Mouse (Mus musculus): ENCODE data around the gene Cyp27b1.

Cyp27b1 gene

DNA sequence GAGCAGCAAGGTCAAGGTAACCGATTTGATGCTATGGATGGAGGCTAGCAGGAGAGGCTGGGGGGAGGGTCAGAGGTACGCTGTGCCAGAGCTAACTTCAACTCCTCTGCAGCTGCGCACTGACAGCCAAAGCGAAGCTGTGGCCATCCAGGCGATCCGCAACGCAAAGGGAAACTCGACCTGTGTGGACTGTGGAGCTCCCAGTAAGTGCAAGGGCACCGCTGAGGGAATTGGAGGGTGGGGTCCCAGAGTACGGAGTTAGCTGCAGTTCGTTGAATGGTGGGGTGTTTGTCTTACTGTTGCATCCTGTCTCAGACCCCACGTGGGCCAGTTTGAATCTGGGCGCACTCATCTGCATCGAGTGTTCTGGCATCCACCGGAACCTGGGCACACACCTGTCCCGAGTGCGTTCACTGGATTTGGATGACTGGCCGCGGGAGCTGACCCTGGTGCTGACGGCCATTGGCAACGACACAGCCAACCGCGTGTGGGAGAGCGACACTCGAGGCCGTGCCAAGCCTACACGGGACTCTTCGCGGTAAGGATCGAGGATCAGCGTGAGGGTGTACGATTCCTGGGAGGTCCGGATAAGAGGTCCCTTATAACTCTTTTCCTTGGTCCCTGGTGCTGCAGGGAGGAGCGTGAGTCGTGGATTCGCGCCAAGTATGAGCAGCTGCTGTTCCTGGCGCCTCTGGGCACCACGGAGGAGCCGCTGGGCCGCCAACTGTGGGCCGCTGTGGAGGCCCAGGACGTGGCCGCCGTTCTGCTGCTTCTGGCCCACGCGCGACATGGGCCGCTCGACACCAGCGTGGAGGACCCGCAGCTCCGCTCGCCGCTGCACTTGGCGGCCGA lies 42.7 kb downstream of the Cyp27b1 start:
- DNase-seq (ENCODE audit: low spot score): no peak

GRCm38 (mm10) chr10:127091507-127092396 lies 43.7 kb downstream of the Cyp27b1 start:
- no peak for DNase-seq (ENCODE audit: low spot score)

DNA sequence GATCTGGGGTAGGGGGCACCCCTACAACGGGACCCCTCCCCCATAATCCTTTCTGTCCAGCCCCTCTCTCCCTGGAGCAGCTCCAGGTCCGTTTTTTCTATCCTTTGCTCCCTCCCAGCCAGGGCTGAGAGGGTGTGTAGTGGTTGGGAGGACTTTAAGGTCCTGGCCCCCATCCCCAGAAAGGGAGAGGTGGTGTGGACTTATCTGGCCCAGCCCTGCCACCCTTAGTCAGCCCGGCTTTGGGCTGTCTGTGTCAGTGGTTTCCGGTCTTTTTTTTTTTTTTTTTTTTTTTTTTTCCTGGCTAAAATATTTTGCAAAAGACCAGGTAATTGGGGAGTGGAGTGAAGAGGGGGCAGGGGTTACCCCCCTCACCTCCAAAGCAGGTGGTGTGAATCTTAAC lies 44.7 kb downstream of the Cyp27b1 start:
- DNase-seq (ENCODE audit: low spot score): no peak

DNA sequence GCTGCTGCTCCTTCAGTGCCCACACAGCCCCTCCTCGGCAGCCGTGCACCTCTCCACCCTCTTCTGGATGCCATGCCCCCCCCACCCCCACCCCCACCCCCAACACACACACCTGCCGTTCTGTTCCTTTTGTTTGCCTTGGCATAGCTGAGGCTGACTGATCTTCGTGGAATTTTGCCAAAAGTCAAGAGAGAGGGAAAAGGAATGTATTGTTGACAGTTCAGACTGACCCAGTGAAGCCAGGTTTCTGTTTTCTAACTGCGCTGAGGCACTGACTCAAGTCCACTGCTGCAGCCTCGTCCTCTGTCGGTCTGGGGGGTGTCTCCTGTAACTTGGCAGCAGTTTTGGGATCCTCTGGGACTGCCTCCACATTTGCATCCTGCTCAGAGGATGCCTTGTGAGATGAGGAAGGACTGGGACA lies 46.3 kb downstream of the Cyp27b1 start:
- DNase-seq (ENCODE audit: low spot score): no peak

DNA sequence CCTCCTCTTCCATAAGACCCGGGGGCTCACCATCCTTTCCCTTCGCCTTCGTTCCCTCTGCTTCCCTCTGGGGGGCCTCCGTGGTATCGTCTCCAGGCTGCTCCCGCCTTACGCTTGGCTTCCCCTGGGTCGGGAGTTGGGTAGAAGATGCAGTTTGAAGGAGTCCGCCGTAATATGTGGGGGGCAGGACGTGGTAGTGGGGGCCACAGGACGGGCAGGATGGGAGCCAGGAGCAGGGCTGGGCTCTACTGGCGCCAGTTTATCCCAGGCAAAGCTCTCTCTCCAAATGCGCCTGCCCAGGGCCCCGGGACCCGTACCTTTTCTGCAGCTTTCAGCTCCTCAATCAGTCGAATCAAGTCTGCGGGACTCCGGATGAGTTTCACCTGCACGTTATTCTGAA lies 50.5 kb downstream of the Cyp27b1 start:
- no peak for DNase-seq (ENCODE audit: low spot score)

DNA sequence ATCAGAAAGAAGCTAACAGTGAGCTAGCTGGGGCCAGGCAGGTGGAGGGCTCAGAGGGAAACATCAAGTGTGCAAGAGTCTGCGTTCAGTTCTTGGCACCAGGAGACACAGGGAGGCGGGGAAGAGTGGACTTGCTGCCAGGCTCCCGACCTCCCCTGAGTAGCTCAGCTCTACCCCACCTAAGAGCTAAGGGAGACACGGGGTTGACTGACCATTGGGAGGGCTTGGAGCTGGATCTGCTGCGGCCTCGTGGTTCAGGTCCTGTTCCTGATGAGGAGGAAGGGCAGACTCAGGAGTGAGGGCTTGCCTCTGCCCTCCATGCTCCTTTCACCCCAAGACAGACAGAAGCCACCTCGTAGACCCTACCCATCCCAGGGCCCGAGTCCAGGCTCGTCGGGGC lies 51.1 kb downstream of the Cyp27b1 start:
- DNase-seq (ENCODE audit: low spot score): no peak

DNA sequence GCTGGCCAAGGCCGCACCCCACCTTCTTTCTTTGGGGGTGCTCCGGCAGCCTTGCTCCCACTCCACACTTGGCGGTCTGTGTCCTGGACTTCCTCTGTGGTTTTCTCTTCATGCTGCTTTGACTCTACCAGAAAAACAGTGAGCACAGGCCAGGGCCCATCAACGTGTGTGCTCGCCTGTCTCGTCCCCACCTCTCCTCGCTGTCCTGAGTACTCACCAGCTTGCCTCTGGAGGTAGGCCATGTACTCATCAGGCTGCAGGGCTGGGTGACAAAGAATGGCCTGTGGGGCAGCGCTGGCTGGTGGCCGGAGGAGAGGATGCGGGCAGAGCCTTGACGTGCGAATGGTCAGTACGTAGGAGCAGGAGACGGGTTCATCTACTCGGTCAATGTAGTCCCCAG lies 51.8 kb downstream of the Cyp27b1 start:
- no peak for DNase-seq (ENCODE audit: low spot score)

DNA sequence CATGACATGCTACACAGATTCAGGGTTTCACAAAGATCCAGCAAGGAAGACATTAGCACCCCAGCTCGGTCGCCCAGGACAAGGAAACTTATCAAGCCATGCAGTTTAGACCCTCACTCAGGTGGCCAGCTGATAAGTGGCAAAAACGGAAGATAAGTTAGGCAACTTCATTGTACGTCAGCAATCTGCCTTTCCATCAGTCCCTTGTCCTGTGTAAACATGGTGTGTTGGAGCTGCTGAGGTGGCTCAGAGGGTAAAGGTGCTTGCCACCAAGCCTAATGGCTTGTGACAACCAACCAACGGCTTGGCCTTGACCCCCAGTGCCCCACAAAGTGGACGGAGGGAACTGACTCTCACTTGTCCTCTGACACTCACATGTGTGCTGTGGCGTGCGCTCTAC lies 52.4 kb downstream of the Cyp27b1 start:
- no peak for DNase-seq (ENCODE audit: low spot score)

- DNase-seq (ENCODE audit: low spot score): no peak
These were observed 53.1 kb downstream of the Cyp27b1 start for GRCm38 (mm10) chr10:127101151-127101550.

Measured in testis, postnatal 14 days (tissue).